Mouse (Mus musculus) thymus, adult 2 months (tissue): ENCODE measurements around the gene Pimreg.

Source experiments
- CTCF ChIP-seq: fragments of 200-500 bp; IDR thresholded peaks from 2 replicates; pipeline ENCODE4 v1.5.1; 2012; ENCODE audit warnings: mild to moderate bottlenecking, control low read depth, low read length, moderate library complexity, borderline replicate concordance; ENCODE audit not compliant: control insufficient read depth, poor library complexity, insufficient read depth; ENCODE audit errors: extremely low read depth
- POLR2A ChIP-seq: fragments of 200-500 bp; IDR thresholded peaks from 2 replicates; pipeline ENCODE4 v1.6.1; 2012; ENCODE audit warnings: mild to moderate bottlenecking, low read length, control low read depth, moderate library complexity; ENCODE audit not compliant: control insufficient read depth, poor library complexity, insufficient read depth; ENCODE audit errors: extremely low read depth

DNA sequence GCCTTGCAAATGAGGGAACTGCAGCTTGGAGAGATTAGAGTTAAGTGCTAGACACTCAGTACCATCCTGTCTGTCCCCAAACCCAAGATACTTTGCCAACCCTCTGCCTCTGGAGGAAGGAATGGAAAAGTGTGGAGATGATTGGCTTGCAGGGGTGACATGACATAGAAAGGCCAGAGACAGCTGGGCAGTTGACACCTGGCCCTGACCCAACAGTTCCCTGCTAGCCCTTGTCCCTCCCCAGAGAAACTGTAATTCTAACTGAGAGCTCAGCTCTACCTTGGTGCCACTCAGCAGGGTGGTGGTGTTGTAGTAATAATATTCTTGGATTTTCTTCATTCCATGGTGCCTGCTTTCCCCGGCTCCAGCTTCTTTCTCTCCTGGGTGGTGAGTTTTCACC is 29.9 kb upstream of the Pimreg start:
- no peak for TF ChIP-seq CTCF
- no peak for TF ChIP-seq POLR2A
